Mouse (Mus musculus): ENCODE data around the gene Amd2.

Amd2 gene

GRCm38 (mm10) chr10:35711792-35712191 is at the start of gene Amd2:
Gene Amd2, minus strand, starts transcription at chr10:35711892.
- DNase-seq (ENCODE audit: low spot score in 2 of 2): no peak

- no peak for DNase-seq (ENCODE audit: low spot score in 2 of 2)
These were observed 49.6 kb upstream of the Amd2 start for GRCm38 (mm10) chr10:35761280-35761679.

GRCm38 (mm10) chr10:35737639-35738038 is 25.9 kb upstream of the Amd2 start:
- DNase-seq (ENCODE audit: low spot score in 2 of 2): no peak

GRCm38 (mm10) chr10:35714266-35714665 is 2.6 kb upstream of the Amd2 start:
- DNase-seq (ENCODE audit: low spot score in 2 of 2): no peak
